Mouse (Mus musculus) ovary, adult 10 weeks (tissue): Measurements from ENCODE around the gene Tecr. TPM values are rescaled to one million over a fixed set of nuclear protein-coding genes. Genes with fewer than 3 reads are reported as not detected.

Source experiments
- polyA plus RNA-seq: library from polyadenylated mRNA; stranded (reverse); fragments of 350-450 nt; fragmentation: Illumina TruSeq; extraction: RNeasy Lipid Tissue Mini Kit (QIAGEN cat#74804); gene quantifications from one replicate; pipeline ENCODE4 v1.2.3, GENCODE M21; 2014

The Tecr gene
- 35.7 TPM for polyA plus RNA-seq

GRCm38 (mm10) chr8:83607661-83608397, at the start of gene Tecr, which contains the start of gene Dnajb1:
Gene Tecr (minus strand): TSS chr8:83607971.
Gene Dnajb1 (plus strand): TSS chr8:83608193.

GRCm38 (mm10) chr8:83652030-83652743, 44.4 kb upstream of the Tecr start, which contains the start of gene Gipc1:
Gene Gipc1 (plus strand): TSS chr8:83652677.

GRCm38 (mm10) chr8:83566469-83567395, 41.0 kb downstream of the Tecr start, which contains the start of gene Ndufb7:
Gene Ndufb7 (plus strand): TSS chr8:83566671.

GRCm38 (mm10) chr8:83535736-83536135, 72.0 kb downstream of the Tecr start, which contains the start of gene Olfr370:
Gene Olfr370 (plus strand): TSS chr8:83535780.

Other genes with a start within 250 kb of the Tecr start
- gene Clgn, start 218.1 kb downstream of the Tecr start, polyA plus RNA-seq, result 0.11 TPM
- gene Scoc, start 149.6 kb downstream of the Tecr start, polyA plus RNA-seq, result 263 TPM
- not detected for gene Olfr370, start 72.2 kb downstream of the Tecr start, polyA plus RNA-seq
- gene Ndufb7, start 41.3 kb downstream of the Tecr start, polyA plus RNA-seq, result 0.11 TPM
- 19.0 TPM for gene Dnajb1, start 222 bp upstream of the Tecr start, polyA plus RNA-seq
- not detected for gene Gipc1, start 44.7 kb upstream of the Tecr start, polyA plus RNA-seq
- gene Ptger1, start 58.7 kb upstream of the Tecr start, polyA plus RNA-seq, result 0.60 TPM
- gene Pkn1, start 91.2 kb upstream of the Tecr start, polyA plus RNA-seq, result 6.3 TPM
- gene Ddx39, start 107.2 kb upstream of the Tecr start, polyA plus RNA-seq, result 5.0 TPM
- gene Adgre5, start 133.4 kb upstream of the Tecr start, polyA plus RNA-seq, result 7.8 TPM